Mouse (Mus musculus) skeletal muscle tissue, adult 2 months (tissue): Measurements from ENCODE around the gene Lepr.
A peak's percentile ranks its signal among the peaks of the same experiment; 100 is the strongest.

Source experiments
- DNase-seq: peaks from one replicate; pipeline ENCODE4 v3.0.0-alpha.2; 2012; ENCODE audit warnings: low read depth, low spot score

Lepr gene

GRCm38 (mm10) chr4:101717367-101718121 is at the start of gene Lepr:
TSS of gene Lepr (plus strand) at chr4:101717404.
- DNase-seq = no peak

- DNase-seq = no peak
Measured at GRCm38 (mm10) chr4:101669161-101669560, 48.0 kb upstream of the Lepr start.

- no peak for DNase-seq
Measured at GRCm38 (mm10) chr4:101669811-101670210, 47.4 kb upstream of the Lepr start.

- DNase-seq = no peak
Measured at GRCm38 (mm10) chr4:101674790-101675189, 42.4 kb upstream of the Lepr start.

- peak; percentile 58 for DNase-seq
Measured at GRCm38 (mm10) chr4:101675726-101676125, 41.5 kb upstream of the Lepr start.

- DNase-seq = no peak
Measured at GRCm38 (mm10) chr4:101682620-101683019, 34.6 kb upstream of the Lepr start.

- no peak for DNase-seq
Measured at GRCm38 (mm10) chr4:101683086-101683485, 34.1 kb upstream of the Lepr start.

GRCm38 (mm10) chr4:101684821-101685220 is 32.4 kb upstream of the Lepr start:
- DNase-seq = peak; percentile 32

GRCm38 (mm10) chr4:101686227-101686810 is 30.9 kb upstream of the Lepr start:
- no peak for DNase-seq

- DNase-seq = no peak
Measured at GRCm38 (mm10) chr4:101689241-101689640, 28.0 kb upstream of the Lepr start.

- DNase-seq = peak; percentile 44
Measured at GRCm38 (mm10) chr4:101689645-101690044, 27.6 kb upstream of the Lepr start.

- DNase-seq = peak; percentile 44
Measured at GRCm38 (mm10) chr4:101692892-101693291, 24.3 kb upstream of the Lepr start.

- no peak for DNase-seq
Measured at GRCm38 (mm10) chr4:101694529-101694928, 22.7 kb upstream of the Lepr start.

GRCm38 (mm10) chr4:101697236-101697635 is 20.0 kb upstream of the Lepr start:
- DNase-seq = no peak

GRCm38 (mm10) chr4:101699423-101699822 is 17.8 kb upstream of the Lepr start:
- peak; percentile 41 for DNase-seq

- DNase-seq = no peak
Measured at GRCm38 (mm10) chr4:101700892-101701640, 16.1 kb upstream of the Lepr start.

GRCm38 (mm10) chr4:101705325-101705724 is 11.9 kb upstream of the Lepr start:
- DNase-seq = no peak

- DNase-seq = no peak
Measured at GRCm38 (mm10) chr4:101707234-101707633, 10.0 kb upstream of the Lepr start.

- no peak for DNase-seq
Measured at GRCm38 (mm10) chr4:101707953-101708352, 9.3 kb upstream of the Lepr start.

- no peak for DNase-seq
Measured at GRCm38 (mm10) chr4:101710361-101710760, 6.8 kb upstream of the Lepr start.

- DNase-seq = no peak
Measured at GRCm38 (mm10) chr4:101711100-101711499, 6.1 kb upstream of the Lepr start.

- no peak for DNase-seq
Measured at GRCm38 (mm10) chr4:101712563-101712962, 4.6 kb upstream of the Lepr start.

GRCm38 (mm10) chr4:101715302-101715701 is 1.9 kb upstream of the Lepr start:
- no peak for DNase-seq
